Comparison of ENCODE assay signal across 10 mouse cellular contexts in the genomic region with DNA sequence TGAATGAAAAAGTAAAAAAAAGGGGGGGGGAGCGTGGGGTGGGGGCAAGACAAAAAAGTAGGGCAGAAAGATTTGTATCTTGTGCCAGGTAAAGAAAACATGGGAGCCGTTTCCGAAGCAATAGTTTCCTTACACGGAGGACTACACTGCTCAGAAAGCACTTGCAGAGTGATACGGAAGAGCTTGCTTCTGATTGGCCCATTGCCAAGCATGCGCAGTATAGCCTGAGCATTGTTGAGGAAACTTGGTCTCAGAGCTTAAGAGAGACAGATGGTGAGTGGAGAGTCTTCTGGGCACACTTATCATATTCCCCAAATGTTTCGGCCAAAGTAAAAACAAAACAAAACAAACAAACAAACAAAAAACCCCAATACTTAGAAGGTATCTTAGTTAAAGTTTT.
DNase-seq lines count a peak whose midpoint lies in the region; ATAC-seq lines count a peak whose summit lies in the region.
"Had no signal": no experiment of that assay in that cellular context is flagged by ENCODE, and none has a peak within 500 bp of the region (broad histone marks: within the 10 kb centered on the region; RNA-seq: fewer than 3 reads in every experiment).

No protein-coding gene starts in this region.

- H3K4me2 ChIP-seq in heart, embryonic 13.5 days = peak overlapping the region; percentile 47
- H3K4me2 ChIP-seq in lung, embryonic 16.5 days (ENCODE audit: low read depth, low read length) = peak overlapping the region; percentile 35
- peak overlapping the region; percentile 8 for H3K4me2 ChIP-seq in forebrain, embryonic 16.5 days (ENCODE audit: low read length)

- no peak overlapping the region for H3K27ac ChIP-seq in heart, embryonic 13.5 days (replicated peaks)
- H3K27ac ChIP-seq in lung, embryonic 16.5 days (ENCODE audit: low read length) = no peak overlapping the region
- H3K27ac ChIP-seq in forebrain, embryonic 16.5 days (ENCODE audit: low read length) = no peak overlapping the region

- ATAC-seq in heart, embryonic 13.5 days (ENCODE audit: extremely low read depth, insufficient number of reproducible peaks, low FRiP score, low TSS enrichment) = no peak
- ATAC-seq in lung, embryonic 16.5 days (ENCODE audit: low read depth) = peak; percentile 80
- ATAC-seq in forebrain, embryonic 16.5 days = peak; percentile 88

- WGBS in heart, embryonic 13.5 days = 66% methylated on average over 7 of the region's 7 CpGs
- 53% methylated on average over 7 of the region's 7 CpGs for WGBS in lung, embryonic 16.5 days
- WGBS in forebrain, embryonic 16.5 days = 50% methylated on average over 7 of the region's 7 CpGs

- H3K27me3 ChIP-seq in heart, embryonic 13.5 days (replicated peaks) = no peaks in the 10 kb centered on the region
- H3K27me3 ChIP-seq in lung, embryonic 16.5 days (ENCODE audit: control insufficient read depth, insufficient read depth, low read depth, low read length) = no peaks in the 10 kb centered on the region
- no peaks in the 10 kb centered on the region for H3K27me3 ChIP-seq in forebrain, embryonic 16.5 days (replicated peaks; ENCODE audit: control insufficient read depth, insufficient read depth, low read length)

- H3K9me3 ChIP-seq in heart, embryonic 13.5 days = no peaks in the 10 kb centered on the region
- H3K9me3 ChIP-seq in lung, embryonic 16.5 days (ENCODE audit: control insufficient read depth, low read length) = no peaks in the 10 kb centered on the region
- no peaks in the 10 kb centered on the region for H3K9me3 ChIP-seq in forebrain, embryonic 16.5 days (ENCODE audit: control insufficient read depth, low read length)

- H3K4me3 ChIP-seq in heart, embryonic 13.5 days = 0 out of 2 replicates have a peak overlapping the region, but pooled peaks have one; percentile 13
- H3K4me3 ChIP-seq in lung, embryonic 16.5 days (ENCODE audit: low read length) = no peak overlapping the region
- no peak overlapping the region for H3K4me3 ChIP-seq in forebrain, embryonic 16.5 days (replicated peaks; ENCODE audit: low read length)
- H3K4me3 ChIP-seq: myocyte had no signal

- H3K4me1 ChIP-seq in heart, embryonic 13.5 days = no peaks in the 10 kb centered on the region
- no peaks in the 10 kb centered on the region for H3K4me1 ChIP-seq in lung, embryonic 16.5 days (replicated peaks; ENCODE audit: control insufficient read depth, insufficient read depth, low read length)
- H3K4me1 ChIP-seq in forebrain, embryonic 16.5 days (replicated peaks; ENCODE audit: control insufficient read depth, insufficient read depth, low read length) = 0 out of 2 replicates have a peak, but pooled peaks cover 2% of the 10 kb centered on the region

- no peak for DNase-seq in heart, adult 9 months (ENCODE audit: low spot score in 2 of 2)
- DNase-seq in lung, adult 18-20 months = no peak
- DNase-seq in right cerebral cortex, postnatal 10 days (ENCODE audit: low spot score in 2 of 2) = peak; percentile 62 to 69
- DNase-seq in adipocyte (ENCODE audit: low spot score) = no peak
- DNase-seq in adrenal gland, adult 18-20 months (ENCODE audit: low spot score in 2 of 2) = no peak

- H3K9ac ChIP-seq in heart, embryonic 13.5 days = no peak overlapping the region
- no peak overlapping the region for H3K9ac ChIP-seq in lung, embryonic 16.5 days (ENCODE audit: low read length)
- no peak overlapping the region for H3K9ac ChIP-seq in forebrain, embryonic 16.5 days (replicated peaks; ENCODE audit: low read depth, low read length)

- no peaks in the 10 kb centered on the region for H3K36me3 ChIP-seq in heart, embryonic 13.5 days
- H3K36me3 ChIP-seq in lung, embryonic 16.5 days (ENCODE audit: control insufficient read depth, insufficient read depth, low read length) = no peaks in the 10 kb centered on the region
- H3K36me3 ChIP-seq in forebrain, embryonic 16.5 days (ENCODE audit: control insufficient read depth, insufficient read depth) = no peaks in the 10 kb centered on the region
- H3K36me3 ChIP-seq: G1E had no signal

Comparison
In these comparisons a context has a peak if more than half of its experiments do, and no peak if none do; other contexts are left out.
1. DNase-seq: peak in right cerebral cortex, postnatal 10 days (2 of 2); none in heart, adult 9 months (0 of 2), lung, adult 18-20 months (0 of 2), adipocyte (single experiment) and adrenal gland, adult 18-20 months (0 of 2).
2. Peak in every context shown above with its lines, with median percentiles within 50 percentile points of each other: H3K4me2 ChIP-seq.